Mouse (Mus musculus) gastrocnemius, postnatal 10 days (tissue): ENCODE results near the gene Msl2. TPM values are rescaled to one million over a fixed set of nuclear protein-coding genes. Genes with fewer than 3 reads are reported as not detected.

ENCODE experiments used
- DNase-seq: peaks from one replicate; pipeline ENCODE4 v3.0.0; 2021; ENCODE audit warnings: mixed read lengths
- long read RNA-seq, 2 experiments: library from polyadenylated mRNA; stranded (forward); transcript quantifications; one replicate each; pipeline ENCODE4 v2.0.0; 2021
- total RNA-seq, 2 experiments: library from RNA; stranded (reverse); gene quantifications; 2 replicates each; pipeline ENCODE4 v1.2.3; 2021

The Msl2 gene
- 10 to 100 TPM; 25.3 to 28.5 TPM for total RNA-seq
- long read RNA-seq, experiment 1, full-length matches to known transcripts = 1 of 4 reads
- long read RNA-seq, experiment 1, partial matches to known transcripts = 0 of 4 reads
- long read RNA-seq, experiment 1, other reads (novel, unspliced or antisense) = 3 of 4 reads
- long read RNA-seq, experiment 2, full-length matches to known transcripts = 1 of 3 reads
- long read RNA-seq, experiment 2, partial matches to known transcripts = 0 of 3 reads
- long read RNA-seq, experiment 2, other reads (novel, unspliced or antisense) = 2 of 3 reads

DNA sequence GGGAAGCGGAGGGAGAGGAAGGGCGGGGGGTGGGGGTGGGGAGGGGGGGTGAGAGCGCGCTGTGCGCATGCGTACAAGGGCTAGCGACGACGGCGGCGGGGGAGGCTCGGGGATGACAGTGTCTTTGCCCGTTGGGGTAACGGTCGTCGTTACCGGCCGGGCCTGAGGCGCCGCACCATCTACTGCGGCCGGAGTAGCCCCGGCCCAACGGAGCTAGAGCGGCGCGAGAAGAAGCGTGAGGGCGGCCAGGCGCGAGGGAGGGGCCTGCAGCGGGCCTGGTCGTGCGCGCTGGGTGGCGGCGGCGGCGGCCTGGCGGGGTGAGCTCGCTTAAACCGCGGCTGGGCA lies at the start of gene Msl2:
Gene Msl2, plus strand, starts transcription at position 115 of the 345 bp plus-strand sequence.
- DNase-seq = no peak

DNA sequence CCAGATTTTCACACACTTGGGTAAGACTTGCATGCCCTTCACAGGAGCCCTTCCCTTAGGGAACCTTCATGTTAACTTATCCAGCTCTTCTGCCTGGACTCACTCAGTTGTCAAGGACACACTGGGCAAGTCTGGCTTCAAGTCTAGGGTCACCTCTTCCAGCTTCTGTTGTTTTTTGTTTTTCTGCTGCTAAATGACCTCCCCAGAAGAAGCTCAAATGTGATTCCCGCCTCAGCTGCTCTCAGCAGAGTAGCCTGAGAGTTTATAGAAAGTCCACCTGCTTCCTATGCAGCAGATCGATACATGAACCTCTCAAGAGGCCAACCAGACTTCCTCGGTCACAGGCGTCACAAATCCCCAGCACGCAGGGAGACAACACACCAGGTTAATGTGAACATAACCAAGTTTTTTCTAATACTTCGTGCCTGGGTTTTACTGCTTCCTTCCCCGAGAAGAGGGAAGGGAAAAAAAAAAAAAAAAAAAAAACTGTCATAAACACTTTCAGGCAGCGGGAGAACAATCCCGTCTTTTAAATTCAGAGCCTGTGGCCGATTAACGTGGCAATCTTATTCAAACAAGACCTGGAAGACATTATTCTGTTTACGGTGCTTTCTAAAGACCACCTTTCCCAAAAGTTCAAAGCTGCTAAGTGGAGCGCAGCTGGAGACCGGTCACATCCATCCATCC lies 40.0 kb upstream of the Msl2 start:
- DNase-seq = no peak

DNA sequence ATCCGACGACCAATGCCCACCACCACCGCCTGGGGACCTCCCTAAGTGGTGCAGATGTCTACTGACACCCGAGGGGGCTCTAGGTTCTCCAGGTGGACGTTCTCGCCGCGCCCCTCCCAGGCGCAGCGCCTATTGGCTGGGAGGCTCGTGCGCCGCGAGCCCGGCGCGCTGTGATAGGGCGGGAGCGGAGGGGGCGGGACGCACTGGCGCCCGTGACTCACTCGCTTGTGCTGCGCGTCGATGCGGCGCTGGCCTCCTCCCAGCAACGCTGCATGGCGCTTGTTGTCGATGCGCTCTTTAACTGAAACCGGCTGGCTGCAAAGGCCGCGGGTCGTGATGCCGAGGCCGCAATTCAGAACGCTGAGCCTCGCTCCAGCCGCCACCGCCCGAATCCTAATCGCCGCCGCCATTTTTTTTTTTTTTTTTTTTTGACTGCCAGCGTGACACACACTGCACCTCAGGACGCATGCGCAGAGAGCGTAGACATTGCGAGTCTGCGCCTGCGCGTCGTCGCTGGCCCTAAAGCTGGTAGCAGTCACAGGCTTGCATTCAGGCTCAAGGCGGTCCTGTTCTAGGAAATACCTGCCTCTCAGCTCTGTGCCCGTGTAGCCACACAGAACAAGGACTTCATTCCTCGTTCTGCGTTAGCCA lies 39.3 kb upstream of the Msl2 start, which contains the start of gene Pccb:
Gene Pccb, minus strand, starts transcription at position 451 of the 651 bp plus-strand sequence.
- DNase-seq = peak; percentile 98

DNA sequence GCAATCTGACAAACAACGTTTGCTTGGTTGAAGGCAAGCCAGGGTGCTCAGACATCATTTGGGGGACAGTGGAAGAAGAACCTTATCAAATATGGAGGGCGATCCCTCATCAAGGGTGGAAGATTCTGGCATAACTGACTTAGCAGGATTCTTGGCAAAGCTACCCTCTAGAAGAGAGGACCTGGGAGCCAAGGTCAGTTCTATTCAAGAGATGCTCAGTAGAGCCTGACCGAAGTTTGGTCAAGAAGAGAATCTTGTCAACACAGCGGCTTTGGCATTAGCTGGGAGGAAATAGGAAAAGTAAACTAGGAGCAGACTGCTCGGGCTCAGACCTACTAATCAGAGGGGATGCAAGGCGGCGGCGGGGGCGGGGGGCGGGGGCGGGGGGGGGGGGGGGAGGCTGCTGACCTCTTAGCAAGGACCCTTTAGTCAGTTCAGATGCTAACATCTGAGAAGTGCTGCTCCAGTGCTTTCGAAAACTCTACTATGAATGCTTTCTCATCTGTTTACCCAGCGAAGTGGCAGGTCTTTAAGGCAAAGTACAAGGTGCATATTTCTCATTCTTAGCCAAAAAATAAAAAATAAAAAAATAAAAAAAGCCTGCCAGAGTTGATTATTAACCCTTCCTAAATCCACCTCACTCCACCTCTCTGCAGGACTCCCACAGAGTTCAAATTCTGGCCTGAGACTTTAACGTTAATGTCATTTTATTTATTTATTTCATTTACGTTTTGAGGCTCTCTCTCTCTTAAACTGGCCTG lies 37.9 kb upstream of the Msl2 start:
- DNase-seq = no peak

DNA sequence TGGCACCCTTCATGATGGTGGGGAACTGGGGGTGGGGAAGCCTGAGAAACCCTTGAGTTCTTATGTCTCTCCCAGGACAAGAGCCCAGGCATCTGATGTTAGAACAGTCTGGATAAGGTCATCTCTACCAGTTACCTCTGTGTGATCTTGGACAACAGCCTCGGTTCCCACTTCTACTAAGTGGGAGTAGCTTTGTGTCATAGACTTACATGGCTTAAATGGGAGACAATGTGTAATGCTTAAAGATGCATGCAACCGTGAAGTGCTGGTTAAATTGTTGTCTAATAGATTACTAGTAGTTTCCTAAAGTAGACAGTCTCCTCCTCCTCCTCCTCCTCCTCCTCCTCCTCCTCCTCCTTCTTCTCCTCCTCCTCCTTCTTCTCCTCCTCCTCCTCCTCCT lies 37.0 kb upstream of the Msl2 start:
- no peak for DNase-seq

DNA sequence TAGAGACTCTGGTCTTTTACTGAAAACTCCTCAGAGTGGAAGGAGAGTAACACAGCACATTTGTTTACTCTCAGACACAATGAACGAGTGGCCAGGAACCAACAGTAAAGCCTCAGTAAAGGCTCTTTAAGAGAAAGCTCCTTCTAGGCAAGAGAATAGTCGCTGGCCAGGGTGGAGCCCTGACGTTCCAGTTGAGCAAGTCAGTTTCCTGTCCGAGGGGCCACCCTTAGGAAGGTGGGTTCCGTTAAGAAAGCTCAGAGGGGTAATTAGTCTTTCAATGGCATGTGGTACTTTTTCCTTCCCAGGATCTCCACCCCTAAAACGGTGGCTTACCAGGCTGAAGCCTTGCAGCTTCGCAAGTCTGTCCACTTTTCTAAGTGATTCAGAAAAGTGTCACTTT lies 36.5 kb upstream of the Msl2 start:
- DNase-seq = no peak

DNA sequence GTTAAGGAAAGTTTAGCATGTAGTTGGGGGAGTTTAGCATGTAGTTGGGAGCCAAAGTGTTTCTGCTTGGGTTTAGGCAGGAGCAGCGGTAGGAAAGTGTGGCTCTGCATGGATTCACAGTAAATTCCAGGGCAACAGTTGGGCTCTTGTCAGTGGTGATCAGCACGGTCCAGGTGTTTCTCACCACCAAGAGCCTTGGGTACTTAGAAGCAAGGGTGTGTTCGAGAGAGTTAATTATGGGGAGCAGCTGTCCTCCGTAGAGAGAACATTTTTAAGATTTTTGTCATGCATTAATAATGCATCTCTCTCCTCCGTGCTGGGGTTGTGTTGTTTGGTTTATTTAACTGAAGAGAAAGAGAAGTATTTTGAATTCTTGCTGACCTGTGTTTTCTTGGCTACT lies 35.3 kb upstream of the Msl2 start:
- no peak for DNase-seq

DNA sequence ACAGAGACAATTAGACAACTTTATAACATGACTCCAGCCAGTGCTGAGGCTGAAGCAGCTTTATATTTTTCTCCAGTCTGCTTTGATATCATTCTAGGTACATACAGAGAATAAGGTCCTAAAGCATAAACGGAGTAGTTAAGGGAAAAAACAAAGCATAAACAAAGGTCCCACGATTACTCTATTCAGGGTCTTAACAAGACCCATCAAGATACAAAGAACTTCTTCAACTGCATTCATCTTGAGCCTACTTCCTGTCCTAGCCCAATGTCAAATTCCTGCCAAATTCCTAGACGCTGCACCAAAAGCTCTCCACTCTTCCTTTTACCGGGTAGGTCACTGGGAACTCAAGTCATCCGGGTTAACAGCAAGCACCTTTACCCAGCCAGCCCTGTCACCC lies 32.4 kb upstream of the Msl2 start:
- DNase-seq = no peak

DNA sequence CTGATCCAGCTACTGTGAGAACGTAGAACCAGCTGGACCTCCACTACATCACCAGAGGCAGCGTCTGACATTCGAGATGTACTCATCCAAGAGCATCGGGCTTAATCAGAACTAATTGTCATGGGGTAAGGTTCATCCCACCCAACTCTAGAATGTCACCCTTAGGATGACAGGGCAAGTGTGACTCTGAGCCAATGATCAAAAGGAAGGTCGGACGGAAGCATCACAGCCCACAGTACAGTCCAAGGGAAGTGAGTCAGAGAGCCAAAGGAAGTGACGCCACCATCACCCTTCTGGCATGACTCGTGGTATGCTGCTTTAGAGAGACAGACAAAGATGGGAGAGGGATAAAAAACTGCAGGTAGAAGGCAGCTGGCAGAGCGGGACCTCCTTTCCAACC lies 31.7 kb upstream of the Msl2 start:
- no peak for DNase-seq

DNA sequence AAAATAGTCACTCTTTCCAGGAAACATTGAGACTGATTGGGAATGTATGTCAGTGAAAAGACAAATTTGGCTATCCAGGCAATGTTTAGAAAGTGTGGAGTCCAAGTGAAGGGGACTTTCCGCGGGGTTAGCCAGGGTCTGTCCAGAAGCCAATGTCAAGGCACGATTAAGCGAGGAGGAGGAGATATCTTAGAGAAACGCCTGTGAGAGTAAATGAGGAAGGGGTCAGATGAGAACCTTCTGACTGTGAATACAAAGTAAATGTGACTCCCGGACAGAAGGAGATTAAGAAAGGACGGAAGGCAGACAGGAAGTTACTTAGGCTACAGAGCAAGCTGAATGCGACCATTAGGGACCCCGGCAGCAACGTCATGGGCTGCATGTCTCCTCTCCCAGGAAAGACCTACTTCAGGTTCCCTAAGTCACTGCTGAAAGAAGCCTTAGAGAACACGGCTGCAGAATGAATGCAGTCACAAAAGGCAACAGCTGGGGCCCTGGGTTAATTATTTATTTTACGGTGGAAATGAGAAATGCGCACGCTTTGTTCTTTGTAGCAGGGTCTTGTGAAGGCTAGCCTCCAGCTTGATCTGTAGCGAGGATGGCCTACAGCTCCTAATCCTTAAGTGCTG lies 28.1 kb upstream of the Msl2 start:
- DNase-seq = no peak

DNA sequence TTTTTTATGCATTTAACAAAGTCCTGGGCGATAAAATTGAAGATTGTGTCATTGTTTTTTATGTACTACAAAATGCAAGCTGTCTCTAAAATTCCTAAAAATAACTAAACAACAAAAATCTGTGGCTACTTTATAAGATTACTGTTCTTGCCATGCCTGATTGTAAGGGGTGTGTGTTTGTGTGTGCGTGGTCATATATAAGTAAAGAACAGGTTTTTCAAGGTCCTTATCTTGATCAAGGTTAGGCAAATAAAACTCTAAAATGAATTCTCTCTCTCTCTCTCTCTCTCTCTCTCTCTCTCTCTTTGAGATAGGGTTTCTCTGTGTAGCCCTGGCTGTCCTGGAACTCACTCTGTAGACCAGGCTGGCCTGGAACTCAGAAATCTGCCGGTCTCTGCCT lies 21.9 kb upstream of the Msl2 start:
- DNase-seq = no peak

DNA sequence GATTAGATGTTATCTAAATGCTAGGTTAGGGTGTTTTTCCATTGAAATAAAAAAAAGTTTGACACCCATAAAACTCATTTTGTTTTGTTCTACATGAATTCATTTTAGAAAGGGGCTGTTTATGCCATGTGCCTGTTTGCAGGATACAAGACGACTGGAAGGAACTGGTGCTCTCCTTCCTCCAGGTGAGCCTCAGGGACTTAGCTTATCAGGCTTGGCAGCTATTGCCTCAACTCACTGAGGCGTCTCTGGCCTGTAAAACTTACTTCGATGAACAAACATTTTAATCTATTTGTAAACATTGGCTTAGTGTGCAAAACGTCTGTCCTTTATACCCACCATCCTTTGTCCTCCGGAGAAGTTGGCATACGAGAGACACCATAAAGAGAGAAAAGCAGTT lies 21.2 kb upstream of the Msl2 start:
- DNase-seq = no peak

DNA sequence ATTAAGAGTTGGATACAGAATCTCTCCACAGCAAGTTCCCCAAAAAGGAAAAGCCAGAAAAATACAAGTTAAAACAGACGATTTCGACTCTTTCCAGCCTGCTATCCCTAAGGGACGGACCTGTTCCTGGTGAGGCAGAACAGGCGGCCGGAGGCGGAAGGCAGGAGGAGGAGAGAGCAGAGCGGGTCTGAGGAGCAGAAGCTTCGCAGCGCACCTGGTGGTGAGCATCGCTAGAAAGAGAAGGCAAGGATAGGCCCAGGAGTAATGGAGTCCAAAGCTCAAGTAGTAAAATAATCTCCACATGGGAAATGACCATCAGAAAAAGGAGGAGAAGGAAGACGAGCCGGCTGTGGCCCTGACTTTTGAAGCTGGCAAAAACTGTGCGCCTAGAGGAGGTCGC lies 20.6 kb upstream of the Msl2 start:
- no peak for DNase-seq

DNA sequence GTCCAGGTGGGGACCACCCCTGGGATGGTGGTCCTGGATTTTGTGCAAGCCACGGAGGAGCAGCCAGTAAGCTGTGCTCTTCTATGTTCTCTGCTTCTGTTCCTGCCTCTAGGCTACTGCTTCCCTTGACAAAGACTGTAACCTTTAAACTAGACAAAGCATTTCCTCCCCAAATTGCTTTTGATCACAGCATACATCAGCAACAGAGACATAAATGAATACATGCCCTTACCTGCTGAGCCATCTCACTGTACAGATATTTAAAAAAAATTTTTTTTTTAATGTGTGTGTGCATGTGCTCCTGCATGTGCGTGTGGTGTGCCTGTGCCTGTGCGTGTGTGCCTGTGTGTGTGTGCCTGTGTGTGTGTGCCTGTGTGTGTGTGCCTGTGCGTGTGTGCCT lies 16.7 kb upstream of the Msl2 start:
- DNase-seq = no peak

DNA sequence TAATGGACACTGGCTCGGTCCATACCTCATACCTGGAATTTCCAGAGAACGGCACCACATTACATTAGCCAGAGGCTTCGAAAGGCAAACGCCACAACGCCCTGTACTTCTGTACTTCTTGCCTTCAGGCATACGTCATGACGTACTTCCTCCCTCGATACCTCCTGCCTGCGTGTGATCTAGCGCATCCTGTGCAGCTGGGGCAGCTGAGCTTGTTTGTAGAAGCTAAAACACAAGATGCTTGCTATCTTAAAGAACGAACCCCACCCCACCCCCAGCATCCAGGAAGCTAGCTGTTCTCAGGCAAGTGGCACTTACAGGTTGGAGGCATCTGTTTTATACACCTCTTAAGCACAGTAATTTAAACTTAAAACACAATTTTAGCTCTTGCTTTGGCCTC lies 12.9 kb upstream of the Msl2 start:
- DNase-seq = no peak

DNA sequence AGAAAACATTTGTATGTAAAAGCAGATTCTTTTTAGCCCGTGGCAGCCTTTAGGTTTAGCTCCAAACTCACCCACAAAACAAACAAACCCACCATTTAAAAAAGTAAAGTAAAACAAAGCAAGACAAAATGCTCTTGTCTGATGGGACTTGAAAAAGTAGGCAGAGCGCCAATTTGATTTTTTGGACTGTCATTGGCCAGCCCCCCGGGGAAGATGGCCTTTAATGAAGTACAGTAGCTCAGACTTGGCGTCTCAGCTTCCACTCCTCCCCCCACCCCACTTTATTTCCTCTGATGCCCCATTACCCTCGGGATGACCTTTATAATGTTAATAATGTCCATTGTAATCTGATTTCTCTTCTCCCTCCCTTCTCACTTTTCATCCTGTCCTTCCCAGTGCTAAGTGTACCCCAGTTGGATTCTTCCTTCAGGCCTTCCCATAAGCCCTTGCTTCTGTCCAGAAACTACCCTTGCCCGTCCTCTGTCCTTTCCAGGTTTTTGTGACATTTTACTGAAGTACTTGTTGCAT lies 11.6 kb upstream of the Msl2 start:
- no peak for DNase-seq

DNA sequence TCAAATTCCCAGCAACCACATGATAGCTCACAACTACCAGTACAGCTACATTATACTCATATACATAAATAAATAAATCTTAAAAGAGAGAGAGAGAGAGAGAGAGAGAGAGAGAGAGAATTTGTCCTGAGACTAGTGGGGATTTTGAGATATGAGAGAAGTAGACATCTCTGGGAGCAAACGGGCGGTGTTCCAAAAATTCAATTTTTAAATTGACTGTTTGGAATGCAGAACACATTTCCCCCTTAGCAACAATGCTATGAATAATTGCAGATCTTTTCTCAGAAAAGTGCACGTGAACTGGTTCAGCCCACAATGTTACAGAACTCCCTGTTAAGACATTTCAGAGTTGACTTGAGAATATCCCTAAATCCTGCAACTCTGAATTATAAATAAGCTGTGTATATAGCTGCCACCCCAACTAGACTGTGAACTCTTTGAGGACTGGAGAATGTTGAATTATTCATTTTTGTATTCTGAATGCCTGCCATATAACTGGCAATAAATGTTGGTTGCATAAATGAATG lies 8.8 kb upstream of the Msl2 start:
- DNase-seq = no peak

DNA sequence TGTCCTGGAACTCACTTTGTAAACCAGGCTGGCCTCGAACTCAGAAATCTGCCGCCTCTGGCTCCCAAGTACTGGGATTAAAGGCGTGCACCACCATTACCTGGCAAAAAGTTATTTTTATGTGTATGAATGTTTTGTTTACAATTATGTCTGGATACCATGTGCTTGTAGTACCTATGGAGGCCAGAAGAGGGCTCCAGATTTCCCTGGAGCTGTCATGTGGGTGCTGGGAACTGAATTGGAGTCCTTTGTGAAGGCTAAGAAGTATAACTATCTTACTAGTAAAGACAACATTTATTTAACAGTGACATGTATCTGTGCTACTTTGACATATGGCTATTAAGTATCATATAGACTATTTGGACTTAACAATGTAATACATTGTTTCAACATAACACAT lies 4.1 kb upstream of the Msl2 start:
- no peak for DNase-seq

DNA sequence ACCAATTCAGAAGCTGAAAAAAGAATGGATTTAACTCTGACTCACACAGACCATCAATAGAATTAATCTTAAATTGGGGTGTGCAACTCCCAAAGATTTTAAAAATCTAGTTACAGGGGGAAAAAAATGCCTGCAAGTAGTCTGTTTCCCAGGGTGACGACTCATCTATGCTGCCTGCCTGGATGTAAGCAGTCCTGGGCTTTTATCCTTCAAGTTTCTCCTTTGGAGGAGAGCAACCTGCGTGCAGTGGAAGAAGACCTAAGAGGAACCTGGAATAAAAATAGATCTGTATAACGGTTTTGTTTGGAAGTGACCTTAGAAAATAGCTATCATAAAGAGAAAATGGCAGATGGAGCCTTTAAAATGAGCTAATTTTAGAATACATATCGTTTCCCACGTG lies 1.4 kb upstream of the Msl2 start:
- DNase-seq = no peak

DNA sequence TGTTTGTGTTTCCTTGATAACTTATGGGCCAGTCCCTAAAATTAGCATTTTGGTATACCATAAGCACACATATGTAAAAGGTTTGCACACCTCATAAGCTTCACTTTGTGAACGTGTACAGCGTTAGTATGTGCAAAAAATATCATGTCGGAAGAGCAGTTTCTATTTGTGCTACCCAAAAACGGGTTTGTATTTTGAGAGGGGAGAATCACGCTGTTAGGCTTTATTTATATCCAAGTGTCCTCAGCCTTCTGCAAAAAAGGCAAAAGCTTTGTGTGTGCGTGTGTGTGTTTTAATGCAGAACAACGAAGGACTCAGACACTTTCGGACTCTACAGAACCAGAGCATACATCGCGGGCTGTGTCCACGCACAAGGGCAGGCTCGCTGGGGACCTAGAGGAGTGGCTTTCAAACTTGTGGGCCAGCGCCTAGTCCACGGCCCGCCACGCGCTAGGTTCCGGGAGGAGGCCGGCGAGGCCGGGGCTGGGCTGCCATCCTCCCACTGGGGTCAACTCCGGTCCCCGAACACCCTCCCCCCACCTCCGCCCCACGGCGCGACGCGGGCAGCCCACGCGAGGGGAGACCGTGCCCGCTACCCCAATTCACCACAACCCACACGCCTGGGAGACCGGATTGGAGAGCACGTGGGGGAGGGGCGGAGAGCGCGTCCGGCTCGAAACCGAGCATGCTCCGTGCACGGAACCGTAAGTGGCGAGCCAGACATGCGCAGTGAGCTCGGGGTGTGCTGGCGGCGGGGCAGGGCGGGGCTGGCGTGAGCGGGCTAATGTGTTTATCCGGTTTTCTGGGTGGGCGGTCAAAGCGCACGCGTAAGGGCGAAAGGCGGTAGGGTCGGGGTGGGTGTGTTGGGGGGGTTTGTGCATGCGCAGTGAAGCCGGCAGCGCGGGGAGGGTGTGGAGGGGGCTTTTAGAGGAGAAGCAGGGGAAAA lies 587 bp upstream of the Msl2 start:
- DNase-seq = peak; percentile 99
